Mouse (Mus musculus) kidney, postnatal 25 days (tissue): ENCODE measurements at regions not wholly inside any gene's neighbourhood (a gene's known extent, or its start where the extent isn't known, plus 50 kb on each side); places are given as distances from the start of the nearest gene placed in this dataset.

ENCODE experiments used
- DNase-seq, 2 experiments: peaks; one replicate each; pipeline ENCODE4 v3.0.0; 2021; ENCODE audit warnings: mixed read lengths in 2 of 2

- no peak for DNase-seq
Measured at GRCm38 (mm10) chr13:57365096-57365495, 469.3 kb upstream of the Trpc7 start.

GRCm38 (mm10) chr13:57364396-57364795, 468.6 kb upstream of the Trpc7 start:
- DNase-seq, result no peak

GRCm38 (mm10) chr13:57362563-57362962, 466.8 kb upstream of the Trpc7 start:
- DNase-seq, result no peak

GRCm38 (mm10) chr13:57361286-57361685, 465.5 kb upstream of the Trpc7 start:
- no peak for DNase-seq

GRCm38 (mm10) chr13:57354606-57355005, 458.8 kb upstream of the Trpc7 start:
- no peak for DNase-seq

- DNase-seq, result peak in 1 of 2 experiments; percentile 40
Measured at GRCm38 (mm10) chr13:57353976-57354375, 458.2 kb upstream of the Trpc7 start.

GRCm38 (mm10) chr13:57350828-57351227, 455.0 kb upstream of the Trpc7 start:
- DNase-seq, result no peak

GRCm38 (mm10) chr13:57338676-57339075, 442.9 kb upstream of the Trpc7 start:
- no peak for DNase-seq

- DNase-seq, result no peak
Measured at GRCm38 (mm10) chr13:57336596-57336995, 440.8 kb upstream of the Trpc7 start.

- peak; percentile 41 to 54 for DNase-seq
Measured at GRCm38 (mm10) chr13:57332976-57333375, 437.2 kb upstream of the Trpc7 start.

- DNase-seq, result no peak
Measured at GRCm38 (mm10) chr13:57331868-57332267, 436.1 kb upstream of the Trpc7 start.

GRCm38 (mm10) chr13:57325306-57325925, 429.6 kb upstream of the Trpc7 start:
- no peak for DNase-seq

GRCm38 (mm10) chr13:57316211-57317005, 420.6 kb upstream of the Trpc7 start:
- no peak for DNase-seq

- no peak for DNase-seq
Measured at GRCm38 (mm10) chr13:57314512-57314911, 418.7 kb upstream of the Trpc7 start.

GRCm38 (mm10) chr13:57313731-57314130, 417.9 kb upstream of the Trpc7 start:
- DNase-seq, result no peak

- DNase-seq, result peak; percentile 11 to 43
Measured at GRCm38 (mm10) chr13:57311235-57311634, 415.4 kb upstream of the Trpc7 start.

- no peak for DNase-seq
Measured at GRCm38 (mm10) chr13:57309618-57310017, 413.8 kb upstream of the Trpc7 start.

- no peak for DNase-seq
Measured at GRCm38 (mm10) chr13:57307971-57308903, 412.4 kb upstream of the Trpc7 start.

- DNase-seq, result no peak
Measured at GRCm38 (mm10) chr13:57305586-57305985, 409.8 kb upstream of the Trpc7 start.

GRCm38 (mm10) chr13:57303805-57304204, 408.0 kb upstream of the Trpc7 start:
- DNase-seq, result no peak

- DNase-seq, result no peak
Measured at GRCm38 (mm10) chr13:57291737-57292490, 396.1 kb upstream of the Trpc7 start.

- no peak for DNase-seq
Measured at GRCm38 (mm10) chr13:57286168-57286567, 390.4 kb upstream of the Trpc7 start.
